Mouse (Mus musculus): ENCODE results near the gene Macrod2.

- TF ChIP-seq CTCF (IDR thresholded peaks at IDR 0.05; ENCODE audit: borderline replicate concordance, insufficient read depth, low read depth, low read length) (no peak), POLR2A (IDR thresholded peaks at IDR 0.05; ENCODE audit: borderline replicate concordance, insufficient read depth, low read length) (no peak)
Measured at GRCm38 (mm10) chr2:141416855-141417544, 1021.9 kb downstream of the Macrod2 start.

Measured in cerebellum, adult 2 months (tissue).